Mouse (Mus musculus): ENCODE data around the gene E2f6. TPM values are rescaled to one million over a fixed set of nuclear protein-coding genes. Genes with fewer than 3 reads are reported as not detected.

E2f6 gene
- total and polyA plus RNA-seq, 2 experiments from 2014 or later, result 20.0 to 21.2 TPM

DNA sequence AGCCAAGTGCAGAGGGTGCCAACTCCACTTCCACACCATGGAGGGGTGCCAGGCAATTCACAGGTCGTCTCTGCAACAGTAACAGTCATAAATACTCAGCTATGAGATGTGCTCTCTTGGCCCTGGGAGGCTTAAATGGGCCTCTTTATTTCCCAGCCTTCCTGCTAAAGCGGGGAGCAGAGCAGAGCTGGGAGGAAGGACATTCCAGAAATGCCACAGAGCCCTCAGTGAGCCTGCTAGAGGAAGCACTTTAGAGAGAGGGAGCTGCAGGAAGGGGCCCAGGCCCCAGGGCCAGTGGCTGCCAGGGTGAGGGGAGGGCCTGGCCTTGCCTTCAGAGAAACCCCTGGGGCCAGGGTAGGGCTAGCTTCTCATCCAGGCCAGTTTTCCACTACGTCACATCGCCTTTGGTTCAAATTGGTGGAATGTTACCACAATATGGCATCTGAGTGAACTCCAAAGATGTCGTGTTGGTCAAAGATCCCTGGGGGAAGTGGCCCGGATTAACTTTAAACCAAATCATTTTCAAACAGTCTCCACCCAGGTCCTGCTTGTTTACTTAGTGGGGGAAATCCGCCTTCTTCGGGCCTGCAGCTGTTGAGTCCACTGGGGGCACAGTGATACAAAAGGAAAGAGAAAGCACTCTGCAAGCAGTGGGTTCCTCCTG is 59.8 kb downstream of the E2f6 start:
- 0 out of 2 replicates have a peak, but pooled peaks have one; percentile 15 for ATAC-seq
- H3K9ac ChIP-seq (replicated peaks; ENCODE audit: low read length), result no peak overlapping the region
- no peak for DNase-seq (ENCODE audit: low spot score)
- H3K4me1 ChIP-seq (ENCODE audit: insufficient read depth, low read length), result 0 out of 2 replicates have a peak, but pooled peaks cover 8% of the 10 kb centered on the region
- H3K27ac ChIP-seq, result peak overlapping the region; percentile 73
- H3K9me3 ChIP-seq (ENCODE audit: low read length), result no peaks in the 10 kb centered on the region
- no peak overlapping the region for H3K4me3 ChIP-seq (ENCODE audit: low read length)
- TF ChIP-seq CTCF (IDR thresholded peaks at IDR 0.05; ENCODE audit: low read depth), result no peak
- no peaks in the 10 kb centered on the region for H3K27me3 ChIP-seq (ENCODE audit: insufficient read depth, low read length)
- H3K36me3 ChIP-seq (ENCODE audit: insufficient read depth, low read length), result no peaks in the 10 kb centered on the region
- no peak overlapping the region for H3K4me2 ChIP-seq (ENCODE audit: low read depth, low read length)
- 53% methylated on average over 8 of the region's 8 CpGs for WGBS

DNA sequence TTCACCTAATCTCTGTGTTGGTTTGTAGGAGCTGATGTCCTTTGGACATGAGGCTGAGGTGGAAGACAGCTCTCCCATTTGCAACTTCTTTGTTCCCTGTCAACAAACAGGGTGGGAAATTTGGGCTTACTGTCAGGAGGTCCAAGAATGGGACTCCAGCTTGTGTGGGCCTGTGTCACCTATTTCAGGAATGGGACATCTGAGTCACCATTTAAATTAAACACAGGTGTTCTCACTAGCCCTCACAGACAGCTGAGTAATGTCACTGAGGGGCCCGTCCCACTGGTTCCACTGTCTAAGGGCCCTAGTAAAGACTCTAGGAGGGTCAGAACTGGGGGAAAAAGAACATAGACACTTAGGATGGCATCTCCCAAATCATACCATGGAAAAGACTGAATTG is 61.2 kb downstream of the E2f6 start:
- Histone ChIP-seq H3K9me3 (ENCODE audit: low read length) (no peaks in the 10 kb centered on the region), H3K27ac (no peak overlapping the region), H3K4me1 (ENCODE audit: insufficient read depth, low read length) (0 out of 2 replicates have a peak, but pooled peaks cover 11% of the 10 kb centered on the region), H3K4me3 (ENCODE audit: low read length) (no peak overlapping the region), H3K4me2 (ENCODE audit: low read depth, low read length) (no peak overlapping the region), H3K27me3 (ENCODE audit: insufficient read depth, low read length) (no peaks in the 10 kb centered on the region), H3K9ac (replicated peaks; ENCODE audit: low read length) (no peak overlapping the region), H3K36me3 (ENCODE audit: insufficient read depth, low read length) (no peaks in the 10 kb centered on the region)
- 100% methylated on average over 1 of the region's 1 CpGs for WGBS
- ATAC-seq (no peak), DNase-seq (ENCODE audit: low spot score) (no peak)
- no peak for TF ChIP-seq CTCF (IDR thresholded peaks at IDR 0.05; ENCODE audit: low read depth)

GRCm38 (mm10) chr12:16872926-16873464 is 62.2 kb downstream of the E2f6 start:
- no peaks in the 10 kb centered on the region for H3K36me3 ChIP-seq (ENCODE audit: insufficient read depth, low read length)
- 0 out of 2 replicates have a peak, but pooled peaks cover 11% of the 10 kb centered on the region for H3K4me1 ChIP-seq (ENCODE audit: insufficient read depth, low read length)
- H3K27ac ChIP-seq, result no peak overlapping the region
- no peak for TF ChIP-seq CTCF (IDR thresholded peaks at IDR 0.05; ENCODE audit: low read depth)
- no peaks in the 10 kb centered on the region for H3K9me3 ChIP-seq (ENCODE audit: low read length)
- no peaks in the 10 kb centered on the region for H3K27me3 ChIP-seq (ENCODE audit: insufficient read depth, low read length)
- no peak overlapping the region for H3K9ac ChIP-seq (replicated peaks; ENCODE audit: low read length)
- ATAC-seq, result no peak
- no peak overlapping the region for H3K4me2 ChIP-seq (ENCODE audit: low read depth, low read length)
- WGBS, result 80% methylated on average over 7 of the region's 7 CpGs
- DNase-seq (ENCODE audit: low spot score), result no peak
- no peak overlapping the region for H3K4me3 ChIP-seq (ENCODE audit: low read length)

DNA sequence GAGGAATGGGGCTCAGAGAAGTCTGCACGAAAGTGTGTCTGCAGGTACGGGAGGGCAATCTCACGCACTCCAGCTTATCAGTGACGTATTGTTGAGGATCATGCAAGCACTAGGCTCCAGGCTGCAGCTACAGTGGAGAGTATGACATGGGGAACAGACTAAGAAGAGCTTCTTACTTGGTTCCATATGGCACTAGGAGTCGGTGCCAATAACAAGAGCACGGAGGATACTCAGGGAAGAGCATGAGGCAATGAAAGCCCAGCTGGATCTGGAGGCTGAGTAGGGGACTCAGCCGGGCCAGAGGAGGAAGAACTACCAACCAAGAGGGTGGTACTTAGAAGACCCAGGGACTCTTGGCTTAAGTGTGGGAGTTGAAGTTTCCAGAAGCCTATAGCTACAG is 62.8 kb downstream of the E2f6 start:
- peak; percentile 25 for DNase-seq (ENCODE audit: low spot score)
- no peak for ATAC-seq
- Histone ChIP-seq H3K4me2 (ENCODE audit: low read depth, low read length) (no peak overlapping the region), H3K27me3 (ENCODE audit: insufficient read depth, low read length) (no peaks in the 10 kb centered on the region), H3K27ac (no peak overlapping the region), H3K4me3 (ENCODE audit: low read length) (no peak overlapping the region), H3K36me3 (ENCODE audit: insufficient read depth, low read length) (no peaks in the 10 kb centered on the region), H3K9me3 (ENCODE audit: low read length) (no peaks in the 10 kb centered on the region), H3K4me1 (ENCODE audit: insufficient read depth, low read length) (0 out of 2 replicates have a peak, but pooled peaks cover 11% of the 10 kb centered on the region), H3K9ac (replicated peaks; ENCODE audit: low read length) (no peak overlapping the region)
- TF ChIP-seq CTCF (IDR thresholded peaks at IDR 0.05; ENCODE audit: low read depth), result no peak
- WGBS, result 70% methylated on average over 7 of the region's 7 CpGs

GRCm38 (mm10) chr12:16874086-16874485 is 63.3 kb downstream of the E2f6 start:
- TF ChIP-seq CTCF (IDR thresholded peaks at IDR 0.05; ENCODE audit: low read depth), result no peak
- Histone ChIP-seq H3K9me3 (ENCODE audit: low read length) (no peaks in the 10 kb centered on the region), H3K4me3 (ENCODE audit: low read length) (no peak overlapping the region), H3K27me3 (ENCODE audit: insufficient read depth, low read length) (no peaks in the 10 kb centered on the region), H3K36me3 (ENCODE audit: insufficient read depth, low read length) (no peaks in the 10 kb centered on the region), H3K4me1 (ENCODE audit: insufficient read depth, low read length) (0 out of 2 replicates have a peak, but pooled peaks cover 11% of the 10 kb centered on the region), H3K27ac (no peak overlapping the region), H3K9ac (replicated peaks; ENCODE audit: low read length) (no peak overlapping the region), H3K4me2 (ENCODE audit: low read depth, low read length) (no peak overlapping the region)
- DNase-seq (ENCODE audit: low spot score), result no peak
- ATAC-seq, result peak; percentile 13; the same call in 1 of the 2 replicates
- 58% methylated on average over 2 of the region's 2 CpGs for WGBS

- Histone ChIP-seq H3K9me3 (ENCODE audit: low read length) (no peaks in the 10 kb centered on the region), H3K27me3 (ENCODE audit: insufficient read depth, low read length) (no peaks in the 10 kb centered on the region), H3K4me1 (ENCODE audit: insufficient read depth, low read length) (0 out of 2 replicates have a peak, but pooled peaks cover 9% of the 10 kb centered on the region), H3K27ac (no peak overlapping the region), H3K36me3 (ENCODE audit: insufficient read depth, low read length) (no peaks in the 10 kb centered on the region), H3K4me3 (ENCODE audit: low read length) (no peak overlapping the region), H3K4me2 (ENCODE audit: low read depth, low read length) (no peak overlapping the region), H3K9ac (replicated peaks; ENCODE audit: low read length) (no peak overlapping the region)
- no peak for ATAC-seq
- no peak for DNase-seq (ENCODE audit: low spot score)
- TF ChIP-seq CTCF (IDR thresholded peaks at IDR 0.05; ENCODE audit: low read depth), result no peak
- WGBS, result 72% methylated on average over 4 of the region's 4 CpGs
These were observed 64.5 kb downstream of the E2f6 start for GRCm38 (mm10) chr12:16875269-16875668.

- ATAC-seq, result no peak
- no peak for TF ChIP-seq CTCF (IDR thresholded peaks at IDR 0.05; ENCODE audit: low read depth)
- WGBS, result 72% methylated on average over 7 of the region's 7 CpGs
These were observed 64.9 kb downstream of the E2f6 start for GRCm38 (mm10) chr12:16875678-16876077.

More at GRCm38 (mm10) chr12:16875678-16876077, 64.9 kb downstream of the E2f6 start:
- Histone ChIP-seq H3K27me3 (ENCODE audit: insufficient read depth, low read length) (no peaks in the 10 kb centered on the region), H3K27ac (no peak overlapping the region), H3K4me1 (ENCODE audit: insufficient read depth, low read length) (0 out of 2 replicates have a peak, but pooled peaks cover 6% of the 10 kb centered on the region), H3K4me3 (ENCODE audit: low read length) (no peak overlapping the region), H3K9ac (replicated peaks; ENCODE audit: low read length) (no peak overlapping the region), H3K4me2 (ENCODE audit: low read depth, low read length) (no peak overlapping the region), H3K9me3 (ENCODE audit: low read length) (no peaks in the 10 kb centered on the region), H3K36me3 (ENCODE audit: insufficient read depth, low read length) (no peaks in the 10 kb centered on the region)
- DNase-seq (ENCODE audit: low spot score), result no peak

Data from hindbrain, postnatal 0 days (tissue).